Mouse (Mus musculus): ENCODE results near the gene Brd3os. TPM values are rescaled to one million over a fixed set of nuclear protein-coding genes. Genes with fewer than 3 reads are reported as not detected.

The Brd3os gene
- polyA plus RNA-seq, 1 experiment from 2014 or later: 1.5 TPM

DNA sequence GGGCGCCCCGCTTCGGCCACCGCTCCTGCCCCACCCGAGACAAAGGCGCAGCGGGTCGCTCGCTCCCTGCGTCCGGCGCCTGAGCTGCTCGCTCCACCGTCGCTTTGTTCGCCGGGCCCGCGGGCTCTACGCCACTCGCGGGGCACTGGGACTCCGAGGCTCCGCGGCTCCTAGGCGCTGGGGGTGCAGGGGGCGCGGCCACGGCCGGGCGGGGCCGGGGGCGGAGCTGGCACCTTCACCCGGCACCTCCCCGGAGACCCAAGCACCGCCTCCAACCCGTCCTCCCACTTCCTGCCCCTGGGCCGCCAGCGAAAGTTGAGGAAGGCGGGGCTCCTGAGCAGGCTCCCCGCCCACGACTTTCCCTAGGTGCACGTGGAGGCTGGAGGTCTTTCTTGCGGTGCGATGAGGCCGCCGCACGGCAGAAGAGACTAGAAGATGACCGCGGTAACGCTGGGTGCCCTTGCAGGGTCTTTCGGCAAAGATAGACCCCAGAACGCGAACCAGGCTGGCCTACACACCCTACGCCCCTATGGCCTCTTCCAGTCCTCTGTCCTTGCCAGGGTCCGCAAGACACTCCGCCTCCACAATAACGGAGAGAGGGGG lies 15.2 kb upstream of the Brd3os start, which contains the start of gene Vav2:
Gene Vav2 (minus strand): TSS at position 179 of the 603 bp plus-strand sequence.
- peak; percentile 94 for ATAC-seq
- peak; percentile 19; the same call in 1 of the 2 replicates for TF ChIP-seq CTCF (IDR thresholded peaks at IDR 0.05; ENCODE audit: low read depth)
- peak within 1 kb of the TSS; percentile 83 for H3K4me3 ChIP-seq (ENCODE audit: low read depth, low read length)
- no peaks in the 10 kb centered on the region for H3K9me3 ChIP-seq (ENCODE audit: control insufficient read depth)
- H3K27ac ChIP-seq (ENCODE audit: low read depth, low read length): peak within 1 kb of the TSS; percentile 90
- WGBS: 1% methylated on average over 57 of the region's 58 CpGs
- H3K9ac ChIP-seq (ENCODE audit: low read depth, low read length): peak within 1 kb of the TSS; percentile 77
- H3K4me2 ChIP-seq (replicated peaks; ENCODE audit: low read depth): peak within 1 kb of the TSS; percentile 99
- H3K27me3 ChIP-seq (replicated peaks; ENCODE audit: control insufficient read depth, insufficient read depth, low read length): no peaks in the 10 kb centered on the region
- no peaks in the 10 kb centered on the region for H3K4me1 ChIP-seq (replicated peaks; ENCODE audit: control insufficient read depth, insufficient read depth, low read length)
- no peaks in the 10 kb centered on the region for H3K36me3 ChIP-seq (ENCODE audit: control insufficient read depth, insufficient read depth)

DNA sequence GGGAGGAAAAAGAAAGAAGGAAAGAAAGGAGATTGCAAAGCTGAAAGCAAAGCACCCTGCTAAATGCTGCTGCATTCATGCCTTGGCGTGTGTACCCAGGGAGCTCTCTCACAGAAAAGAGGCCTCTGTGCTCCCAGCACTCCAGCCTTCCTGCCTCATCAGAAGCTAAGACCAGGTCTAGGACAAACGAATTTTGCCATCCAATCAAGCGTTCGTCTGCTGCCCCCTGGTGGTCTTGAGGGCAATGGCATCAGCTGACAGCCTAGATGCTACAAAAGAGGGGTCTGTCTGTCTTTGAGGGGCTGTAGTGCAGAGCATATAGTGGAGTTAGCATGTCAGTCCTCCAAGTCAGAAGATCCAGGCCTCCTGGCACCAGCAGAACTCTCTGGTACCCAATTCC lies 14.1 kb upstream of the Brd3os start:
- WGBS: under 1% methylated on average over 4 of the region's 4 CpGs

DNA sequence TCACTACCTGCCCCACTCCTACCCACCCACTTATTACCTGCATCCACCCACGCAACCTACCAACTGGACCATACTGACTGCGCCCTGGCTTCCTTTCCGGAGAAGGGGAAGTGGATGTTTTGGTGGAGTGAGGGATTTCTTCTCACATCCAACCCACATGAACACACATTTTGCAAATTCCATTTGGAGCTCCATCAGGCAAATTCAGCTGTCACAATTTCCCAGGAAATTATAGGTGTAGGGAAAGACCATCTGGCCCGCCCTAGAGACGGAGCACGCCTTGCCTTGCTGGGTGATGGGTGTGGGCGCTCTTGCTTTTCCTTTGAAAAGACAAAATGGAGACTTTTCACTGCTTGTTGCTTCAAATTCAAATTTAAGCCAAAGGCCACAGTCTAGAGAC lies 11.5 kb upstream of the Brd3os start:
- Histone ChIP-seq H3K9ac (ENCODE audit: low read depth, low read length) (no peak overlapping the region), H3K4me3 (ENCODE audit: low read depth, low read length) (no peak overlapping the region), H3K27ac (ENCODE audit: low read depth, low read length) (no peak overlapping the region), H3K36me3 (ENCODE audit: control insufficient read depth, insufficient read depth) (no peaks in the 10 kb centered on the region), H3K4me2 (replicated peaks; ENCODE audit: low read depth) (no peak overlapping the region), H3K4me1 (replicated peaks; ENCODE audit: control insufficient read depth, insufficient read depth, low read length) (no peaks in the 10 kb centered on the region), H3K9me3 (ENCODE audit: control insufficient read depth) (no peaks in the 10 kb centered on the region), H3K27me3 (replicated peaks; ENCODE audit: control insufficient read depth, insufficient read depth, low read length) (no peaks in the 10 kb centered on the region)
- no peak for ATAC-seq
- 92% methylated on average over 7 of the region's 7 CpGs for WGBS
- TF ChIP-seq CTCF (IDR thresholded peaks at IDR 0.05; ENCODE audit: low read depth): no peak

More for the DNA sequence above, 14.1 kb upstream of the Brd3os start:
- H3K27ac ChIP-seq (ENCODE audit: low read depth, low read length): no peak overlapping the region
- H3K36me3 ChIP-seq (ENCODE audit: control insufficient read depth, insufficient read depth): no peaks in the 10 kb centered on the region
- no peak overlapping the region for H3K4me3 ChIP-seq (ENCODE audit: low read depth, low read length)
- H3K9ac ChIP-seq (ENCODE audit: low read depth, low read length): no peak overlapping the region
- H3K27me3 ChIP-seq (replicated peaks; ENCODE audit: control insufficient read depth, insufficient read depth, low read length): no peaks in the 10 kb centered on the region
- H3K9me3 ChIP-seq (ENCODE audit: control insufficient read depth): no peaks in the 10 kb centered on the region
- no peak overlapping the region for H3K4me2 ChIP-seq (replicated peaks; ENCODE audit: low read depth)
- no peaks in the 10 kb centered on the region for H3K4me1 ChIP-seq (replicated peaks; ENCODE audit: control insufficient read depth, insufficient read depth, low read length)
- no peak for ATAC-seq
- TF ChIP-seq CTCF (IDR thresholded peaks at IDR 0.05; ENCODE audit: low read depth): peak; percentile 99

DNA sequence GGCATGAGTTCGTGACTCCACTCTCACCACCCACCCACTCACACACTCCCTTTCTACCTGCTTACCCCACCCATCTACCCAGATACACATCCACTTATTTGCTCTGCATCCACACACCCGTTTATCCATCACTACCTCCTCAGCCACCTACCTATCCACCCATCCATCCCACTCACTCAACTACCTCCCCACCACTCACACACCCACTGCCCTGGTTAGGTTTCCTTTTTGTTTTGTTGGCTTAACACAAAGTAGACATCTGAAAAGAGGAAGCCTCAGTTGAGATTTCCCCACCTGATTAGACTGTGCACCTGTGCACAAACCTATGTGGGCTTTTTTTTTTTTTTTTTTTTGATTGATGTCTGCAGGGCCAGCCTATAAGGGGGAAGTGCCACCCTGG lies 9.5 kb upstream of the Brd3os start:
- Histone ChIP-seq H3K9me3 (ENCODE audit: control insufficient read depth) (no peaks in the 10 kb centered on the region), H3K4me1 (replicated peaks; ENCODE audit: control insufficient read depth, insufficient read depth, low read length) (no peaks in the 10 kb centered on the region), H3K9ac (ENCODE audit: low read depth, low read length) (no peak overlapping the region), H3K27me3 (replicated peaks; ENCODE audit: control insufficient read depth, insufficient read depth, low read length) (no peaks in the 10 kb centered on the region), H3K4me3 (ENCODE audit: low read depth, low read length) (no peak overlapping the region), H3K36me3 (ENCODE audit: control insufficient read depth, insufficient read depth) (no peaks in the 10 kb centered on the region), H3K27ac (ENCODE audit: low read depth, low read length) (no peak overlapping the region), H3K4me2 (replicated peaks; ENCODE audit: low read depth) (no peak overlapping the region)
- ATAC-seq: no peak
- TF ChIP-seq CTCF (IDR thresholded peaks at IDR 0.05; ENCODE audit: low read depth): no peak
- 59% methylated on average over 2 of the region's 2 CpGs for WGBS

DNA sequence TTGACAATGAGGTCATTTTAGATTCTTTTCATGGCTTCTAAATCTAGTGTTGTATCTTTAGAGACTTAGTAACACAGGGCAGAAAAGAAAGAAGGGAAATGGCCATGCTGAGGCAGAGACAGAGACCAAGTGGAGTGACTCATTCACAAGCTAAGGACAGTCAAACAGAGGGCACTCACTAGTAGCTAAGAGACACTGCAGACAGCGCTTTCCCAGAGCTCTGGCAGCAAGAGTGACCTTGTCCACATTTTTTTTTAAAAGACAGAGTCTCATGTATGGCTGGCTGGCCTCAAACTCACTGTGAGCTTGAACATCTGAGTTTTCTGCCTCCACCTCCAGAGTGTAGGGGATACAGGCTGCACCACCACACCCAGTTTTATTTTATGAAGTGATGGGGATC lies 4.2 kb upstream of the Brd3os start:
- H3K27me3 ChIP-seq (replicated peaks; ENCODE audit: control insufficient read depth, insufficient read depth, low read length): no peaks in the 10 kb centered on the region
- ATAC-seq: no peak
- no peak for TF ChIP-seq CTCF (IDR thresholded peaks at IDR 0.05; ENCODE audit: low read depth)
- H3K9me3 ChIP-seq (ENCODE audit: control insufficient read depth): no peaks in the 10 kb centered on the region
- no peak overlapping the region for H3K4me3 ChIP-seq (ENCODE audit: low read depth, low read length)
- WGBS: 63% methylated on average over 1 of the region's 1 CpGs
- H3K36me3 ChIP-seq (ENCODE audit: control insufficient read depth, insufficient read depth): no peaks in the 10 kb centered on the region
- H3K4me2 ChIP-seq (replicated peaks; ENCODE audit: low read depth): no peak overlapping the region
- H3K4me1 ChIP-seq (replicated peaks; ENCODE audit: control insufficient read depth, insufficient read depth, low read length): no peaks in the 10 kb centered on the region
- H3K9ac ChIP-seq (ENCODE audit: low read depth, low read length): no peak overlapping the region
- no peak overlapping the region for H3K27ac ChIP-seq (ENCODE audit: low read depth, low read length)

DNA sequence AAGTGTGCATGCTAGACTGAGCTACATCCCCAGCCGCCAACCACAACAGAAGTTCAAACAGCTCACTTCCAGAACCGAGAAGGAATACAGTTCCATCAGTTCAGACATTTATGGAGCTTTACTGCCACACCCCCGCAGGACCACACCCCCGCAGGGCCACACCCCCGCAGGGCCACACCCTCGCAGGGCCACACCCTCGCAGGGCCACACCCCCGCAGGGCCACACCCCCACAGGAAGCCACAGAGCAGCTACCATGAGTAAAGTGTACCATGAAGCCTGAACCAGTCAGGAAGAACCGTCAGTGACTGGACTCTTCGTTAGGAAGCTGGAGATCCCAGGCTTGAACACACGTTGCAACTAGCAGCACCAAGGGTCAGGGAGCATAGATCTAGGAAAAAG lies 3.8 kb upstream of the Brd3os start:
- 16% methylated on average over 11 of the region's 11 CpGs for WGBS
- ATAC-seq: no peak

More for the DNA sequence above, 3.8 kb upstream of the Brd3os start:
- H3K9me3 ChIP-seq (ENCODE audit: control insufficient read depth): no peaks in the 10 kb centered on the region
- H3K4me1 ChIP-seq (replicated peaks; ENCODE audit: control insufficient read depth, insufficient read depth, low read length): no peaks in the 10 kb centered on the region
- no peak for TF ChIP-seq CTCF (IDR thresholded peaks at IDR 0.05; ENCODE audit: low read depth)
- H3K9ac ChIP-seq (ENCODE audit: low read depth, low read length): no peak overlapping the region
- H3K36me3 ChIP-seq (ENCODE audit: control insufficient read depth, insufficient read depth): no peaks in the 10 kb centered on the region
- no peaks in the 10 kb centered on the region for H3K27me3 ChIP-seq (replicated peaks; ENCODE audit: control insufficient read depth, insufficient read depth, low read length)
- no peak overlapping the region for H3K27ac ChIP-seq (ENCODE audit: low read depth, low read length)
- H3K4me2 ChIP-seq (replicated peaks; ENCODE audit: low read depth): no peak overlapping the region
- no peak overlapping the region for H3K4me3 ChIP-seq (ENCODE audit: low read depth, low read length)

Data from intestine, postnatal 0 days (tissue).